Mouse (Mus musculus): ENCODE data around the gene Wdfy4. TPM values are rescaled to one million over a fixed set of nuclear protein-coding genes. Genes with fewer than 3 reads are reported as not detected.

Gene Wdfy4
- polyA plus RNA-seq, 1 experiment from 2014 or later: 0.43 TPM

- Histone ChIP-seq H3K36me3 (no peaks in the 10 kb centered on the region), H3K4me1 (replicated peaks) (no peaks in the 10 kb centered on the region), H3K27me3 (ENCODE audit: insufficient read depth, poor library complexity, severe bottlenecking) (no peaks in the 10 kb centered on the region), H3K27ac (no peak overlapping the region), H3K9me3 (no peaks in the 10 kb centered on the region), H3K4me3 (no peak overlapping the region)
- no peak for DNase-seq (ENCODE audit: low spot score)
- 87% methylated on average over 5 of the region's 5 CpGs for WGBS
Measured at GRCm38 (mm10) chr14:33099926-33100325, 85.4 kb downstream of the Wdfy4 start.

GRCm38 (mm10) chr14:33099111-33099510 is 86.2 kb downstream of the Wdfy4 start:
- DNase-seq (ENCODE audit: low spot score): no peak
- no peak overlapping the region for H3K27ac ChIP-seq
- no peak overlapping the region for H3K4me3 ChIP-seq
- H3K9me3 ChIP-seq: no peaks in the 10 kb centered on the region
- H3K27me3 ChIP-seq (ENCODE audit: insufficient read depth, poor library complexity, severe bottlenecking): no peaks in the 10 kb centered on the region
- no peaks in the 10 kb centered on the region for H3K4me1 ChIP-seq (replicated peaks)
- 62% methylated on average over 7 of the region's 7 CpGs for WGBS
- no peaks in the 10 kb centered on the region for H3K36me3 ChIP-seq

- H3K4me3 ChIP-seq: no peak overlapping the region
- no peaks in the 10 kb centered on the region for H3K4me1 ChIP-seq (replicated peaks)
- no peaks in the 10 kb centered on the region for H3K9me3 ChIP-seq
- no peak overlapping the region for H3K27ac ChIP-seq
- no peaks in the 10 kb centered on the region for H3K36me3 ChIP-seq
- DNase-seq (ENCODE audit: low spot score): no peak
- no peaks in the 10 kb centered on the region for H3K27me3 ChIP-seq (ENCODE audit: insufficient read depth, poor library complexity, severe bottlenecking)
- 91% methylated on average over 5 of the region's 5 CpGs for WGBS
Measured at GRCm38 (mm10) chr14:33096462-33096861, 88.8 kb downstream of the Wdfy4 start.

- Histone ChIP-seq H3K27me3 (ENCODE audit: insufficient read depth, poor library complexity, severe bottlenecking) (no peaks in the 10 kb centered on the region), H3K27ac (0 out of 2 replicates have a peak overlapping the region, but pooled peaks have one; percentile 23), H3K36me3 (no peaks in the 10 kb centered on the region), H3K4me1 (replicated peaks) (no peaks in the 10 kb centered on the region), H3K4me3 (no peak overlapping the region), H3K9me3 (no peaks in the 10 kb centered on the region)
- no peak for DNase-seq (ENCODE audit: low spot score)
- WGBS: 84% methylated on average over 8 of the region's 8 CpGs
Measured at GRCm38 (mm10) chr14:33083326-33083725, 102.0 kb downstream of the Wdfy4 start.

- Histone ChIP-seq H3K4me3 (no peak overlapping the region), H3K36me3 (no peaks in the 10 kb centered on the region), H3K27me3 (ENCODE audit: insufficient read depth, poor library complexity, severe bottlenecking) (no peaks in the 10 kb centered on the region), H3K4me1 (replicated peaks) (no peaks in the 10 kb centered on the region), H3K27ac (no peak overlapping the region), H3K9me3 (no peaks in the 10 kb centered on the region)
- DNase-seq (ENCODE audit: low spot score): no peak
- WGBS: 82% methylated on average over 1 of the region's 1 CpGs
Measured at GRCm38 (mm10) chr14:33082301-33082700, 103.0 kb downstream of the Wdfy4 start.

- Histone ChIP-seq H3K4me3 (no peak overlapping the region), H3K4me1 (replicated peaks) (no peaks in the 10 kb centered on the region), H3K27me3 (ENCODE audit: insufficient read depth, poor library complexity, severe bottlenecking) (no peaks in the 10 kb centered on the region), H3K36me3 (no peaks in the 10 kb centered on the region), H3K27ac (no peak overlapping the region), H3K9me3 (no peaks in the 10 kb centered on the region)
- WGBS: 87% methylated on average over 6 of the region's 6 CpGs
- no peak for DNase-seq (ENCODE audit: low spot score)
Measured at GRCm38 (mm10) chr14:33081370-33081860, 103.9 kb downstream of the Wdfy4 start.

GRCm38 (mm10) chr14:33078596-33078995 is 106.7 kb downstream of the Wdfy4 start:
- Histone ChIP-seq H3K4me3 (no peak overlapping the region), H3K27ac (no peak overlapping the region), H3K27me3 (ENCODE audit: insufficient read depth, poor library complexity, severe bottlenecking) (no peaks in the 10 kb centered on the region), H3K4me1 (replicated peaks) (no peaks in the 10 kb centered on the region), H3K36me3 (no peaks in the 10 kb centered on the region), H3K9me3 (no peaks in the 10 kb centered on the region)
- WGBS: 90% methylated on average over 6 of the region's 6 CpGs
- DNase-seq (ENCODE audit: low spot score): no peak

GRCm38 (mm10) chr14:33078110-33078509 is 107.2 kb downstream of the Wdfy4 start:
- Histone ChIP-seq H3K4me3 (no peak overlapping the region), H3K27me3 (ENCODE audit: insufficient read depth, poor library complexity, severe bottlenecking) (no peaks in the 10 kb centered on the region), H3K9me3 (no peaks in the 10 kb centered on the region), H3K27ac (no peak overlapping the region), H3K4me1 (replicated peaks) (no peaks in the 10 kb centered on the region), H3K36me3 (no peaks in the 10 kb centered on the region)
- WGBS: 88% methylated on average over 6 of the region's 6 CpGs
- no peak for DNase-seq (ENCODE audit: low spot score)

GRCm38 (mm10) chr14:33073355-33073754 is 112.0 kb downstream of the Wdfy4 start:
- Histone ChIP-seq H3K4me3 (no peak overlapping the region), H3K27ac (no peak overlapping the region), H3K27me3 (ENCODE audit: insufficient read depth, poor library complexity, severe bottlenecking) (no peaks in the 10 kb centered on the region), H3K4me1 (replicated peaks) (no peaks in the 10 kb centered on the region), H3K9me3 (no peaks in the 10 kb centered on the region), H3K36me3 (no peaks in the 10 kb centered on the region)
- no peak for DNase-seq (ENCODE audit: low spot score)
- WGBS: 90% methylated on average over 3 of the region's 3 CpGs

- Histone ChIP-seq H3K27ac (no peak overlapping the region), H3K4me3 (no peak overlapping the region), H3K9me3 (no peaks in the 10 kb centered on the region), H3K36me3 (no peaks in the 10 kb centered on the region), H3K4me1 (replicated peaks) (no peaks in the 10 kb centered on the region), H3K27me3 (ENCODE audit: insufficient read depth, poor library complexity, severe bottlenecking) (no peaks in the 10 kb centered on the region)
- no peak for DNase-seq (ENCODE audit: low spot score)
- 88% methylated on average over 7 of the region's 7 CpGs for WGBS
Measured at GRCm38 (mm10) chr14:33072351-33072750, 113.0 kb downstream of the Wdfy4 start.

GRCm38 (mm10) chr14:33067676-33068075 is 117.6 kb downstream of the Wdfy4 start:
- WGBS: 74% methylated on average over 9 of the region's 9 CpGs
- DNase-seq (ENCODE audit: low spot score): no peak

GRCm38 (mm10) chr14:33062996-33063395 is 122.3 kb downstream of the Wdfy4 start:
- WGBS: 90% methylated on average over 5 of the region's 5 CpGs
- H3K27ac ChIP-seq: no peak overlapping the region
- no peaks in the 10 kb centered on the region for H3K27me3 ChIP-seq (ENCODE audit: insufficient read depth, poor library complexity, severe bottlenecking)
- H3K4me3 ChIP-seq: no peak overlapping the region
- no peaks in the 10 kb centered on the region for H3K36me3 ChIP-seq
- H3K4me1 ChIP-seq (replicated peaks): no peaks in the 10 kb centered on the region
- no peak for DNase-seq (ENCODE audit: low spot score)
- no peaks in the 10 kb centered on the region for H3K9me3 ChIP-seq

More at GRCm38 (mm10) chr14:33067676-33068075, 117.6 kb downstream of the Wdfy4 start:
- Histone ChIP-seq H3K27ac (no peak overlapping the region), H3K4me1 (replicated peaks) (no peaks in the 10 kb centered on the region), H3K27me3 (ENCODE audit: insufficient read depth, poor library complexity, severe bottlenecking) (no peaks in the 10 kb centered on the region), H3K4me3 (no peak overlapping the region), H3K36me3 (no peaks in the 10 kb centered on the region), H3K9me3 (no peaks in the 10 kb centered on the region)

GRCm38 (mm10) chr14:33058881-33059660 is 126.2 kb downstream of the Wdfy4 start:
- WGBS: 90% methylated on average over 7 of the region's 7 CpGs
- no peaks in the 10 kb centered on the region for H3K27me3 ChIP-seq (ENCODE audit: insufficient read depth, poor library complexity, severe bottlenecking)

More at GRCm38 (mm10) chr14:33058881-33059660, 126.2 kb downstream of the Wdfy4 start:
- Histone ChIP-seq H3K27ac (no peak overlapping the region), H3K4me3 (no peak overlapping the region), H3K9me3 (no peaks in the 10 kb centered on the region), H3K36me3 (no peaks in the 10 kb centered on the region), H3K4me1 (replicated peaks) (peaks cover 6% of the 10 kb centered on the region)
- DNase-seq (ENCODE audit: low spot score): no peak
